Mouse (Mus musculus): ENCODE measurements at regions not wholly inside any gene's neighbourhood (a gene's known extent, or its start where the extent isn't known, plus 50 kb on each side); places are given as distances from the start of the nearest gene placed in this dataset.

DNA sequence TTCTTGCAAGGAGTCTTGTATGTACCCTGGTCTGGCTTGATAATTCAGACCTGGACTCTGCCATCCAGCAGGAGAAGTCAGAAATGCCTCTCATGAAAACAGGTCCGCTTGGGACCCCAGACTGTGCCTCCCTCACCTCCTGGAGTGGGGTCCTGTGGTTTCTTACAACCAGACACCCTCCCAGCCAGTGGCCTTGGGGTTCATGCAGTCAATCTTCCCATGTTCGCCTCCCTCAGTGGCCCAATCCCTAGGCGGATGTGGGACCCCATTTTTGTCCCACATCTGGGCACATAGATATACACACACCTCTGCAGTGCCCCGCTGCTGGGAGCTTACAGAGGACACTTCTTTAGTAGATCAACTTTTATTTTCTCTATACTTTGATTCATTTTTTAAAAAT lies 217.7 kb downstream of the Lrfn2 start:
- no peak overlapping the region for H3K4me3 ChIP-seq
- no peaks in the 10 kb centered on the region for H3K9me3 ChIP-seq
- H3K9ac ChIP-seq (replicated peaks), result no peak overlapping the region
- H3K4me2 ChIP-seq (replicated peaks), result no peak overlapping the region
- H3K36me3 ChIP-seq, result no peaks in the 10 kb centered on the region
- ATAC-seq (replicated peaks), result no peak
- H3K4me1 ChIP-seq, result 0 out of 2 replicates have a peak, but pooled peaks cover 5% of the 10 kb centered on the region
- 90% methylated on average over 4 of the region's 4 CpGs for WGBS
- no peak overlapping the region for H3K27ac ChIP-seq (replicated peaks)
- no peaks in the 10 kb centered on the region for H3K27me3 ChIP-seq

DNA sequence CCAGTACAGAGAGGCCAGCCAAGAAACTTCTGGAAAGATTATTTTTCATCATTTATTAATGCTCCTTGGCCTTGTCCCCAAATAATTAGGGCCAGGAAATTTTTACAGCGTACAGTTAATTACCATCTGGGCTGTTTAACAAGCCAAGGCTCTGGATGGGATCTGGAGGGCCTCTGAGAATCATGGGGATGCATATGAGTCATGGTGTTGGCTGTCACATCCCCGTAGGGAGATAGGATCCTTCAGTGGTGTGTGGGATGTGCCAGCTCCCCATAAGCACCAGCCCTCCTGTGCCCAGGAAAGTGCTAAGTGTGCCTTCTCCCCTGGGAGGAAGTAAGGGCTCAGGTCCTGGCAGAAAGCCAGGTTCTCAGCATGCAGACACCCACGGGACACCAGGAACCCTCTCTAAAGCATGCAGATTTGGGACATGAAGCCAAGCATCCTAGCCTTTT lies 218.8 kb downstream of the Lrfn2 start:
- H3K9ac ChIP-seq (replicated peaks), result no peak overlapping the region
- H3K4me2 ChIP-seq (replicated peaks), result no peak overlapping the region
- no peaks in the 10 kb centered on the region for H3K27me3 ChIP-seq
- H3K36me3 ChIP-seq, result no peaks in the 10 kb centered on the region
- H3K4me1 ChIP-seq, result 0 out of 2 replicates have a peak, but pooled peaks cover 5% of the 10 kb centered on the region
- no peaks in the 10 kb centered on the region for H3K9me3 ChIP-seq
- 0 out of 2 replicates have a peak, but pooled peaks have one; percentile 57 for ATAC-seq (replicated peaks)
- H3K4me3 ChIP-seq, result no peak overlapping the region
- H3K27ac ChIP-seq (replicated peaks), result no peak overlapping the region
- 49% methylated on average over 3 of the region's 3 CpGs for WGBS

DNA sequence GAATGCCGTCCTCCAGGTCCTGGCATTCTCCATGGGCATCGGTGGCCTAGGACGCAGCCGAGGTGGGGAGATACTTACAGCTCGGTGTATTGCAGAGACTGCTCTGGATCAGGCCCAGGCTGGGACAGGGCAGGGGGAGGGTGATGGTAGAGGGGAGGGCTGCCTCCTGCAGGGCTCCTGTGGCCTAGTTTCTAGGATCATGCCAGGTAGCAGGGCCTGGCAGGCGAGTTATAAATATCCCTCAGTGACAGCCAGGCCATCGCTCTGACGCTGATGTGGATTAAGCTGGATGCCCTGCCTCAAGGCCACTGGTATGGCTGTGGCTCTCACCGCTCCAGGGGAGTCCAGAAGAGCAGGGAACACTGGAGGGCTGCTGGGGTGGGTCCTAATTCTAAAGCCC lies 221.8 kb downstream of the Lrfn2 start:
- H3K4me1 ChIP-seq, result 0 out of 2 replicates have a peak, but pooled peaks cover 5% of the 10 kb centered on the region
- H3K4me3 ChIP-seq, result no peak overlapping the region
- H3K9me3 ChIP-seq, result no peaks in the 10 kb centered on the region
- H3K36me3 ChIP-seq, result no peaks in the 10 kb centered on the region
- 86% methylated on average over 9 of the region's 9 CpGs for WGBS
- H3K4me2 ChIP-seq (replicated peaks), result no peak overlapping the region
- no peak overlapping the region for H3K27ac ChIP-seq (replicated peaks)
- no peaks in the 10 kb centered on the region for H3K27me3 ChIP-seq
- H3K9ac ChIP-seq (replicated peaks), result no peak overlapping the region
- ATAC-seq (replicated peaks), result no peak

DNA sequence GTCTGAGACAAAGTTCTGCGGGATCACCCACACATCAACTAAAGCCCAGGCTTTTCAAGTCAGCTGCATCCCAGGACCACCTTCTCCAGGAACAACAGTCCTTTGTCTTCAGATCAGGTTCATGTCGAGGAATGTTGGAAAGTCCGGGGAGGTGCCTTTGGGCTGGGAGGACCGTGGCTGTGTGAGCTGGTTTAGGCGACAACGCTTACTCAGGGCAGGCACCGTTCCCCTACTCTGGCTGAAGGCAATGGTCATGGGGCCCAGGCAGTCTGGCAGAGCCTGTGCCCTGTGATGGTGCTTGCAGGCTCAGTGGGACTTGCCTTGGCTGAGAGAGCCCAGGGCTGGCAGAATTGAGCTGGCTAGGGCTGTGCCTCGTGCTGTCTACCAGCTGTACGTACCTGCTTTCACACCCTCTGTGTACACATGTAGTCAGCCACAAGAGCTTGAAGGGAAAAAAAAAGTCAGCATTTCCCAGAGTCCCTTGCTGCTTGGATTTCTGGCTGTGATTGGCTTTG lies 222.9 kb downstream of the Lrfn2 start:
- WGBS, result 60% methylated on average over 9 of the region's 9 CpGs
- ATAC-seq (replicated peaks), result no peak
- Histone ChIP-seq H3K36me3 (no peaks in the 10 kb centered on the region), H3K27me3 (no peaks in the 10 kb centered on the region), H3K4me3 (no peak overlapping the region), H3K9ac (replicated peaks) (no peak overlapping the region), H3K4me1 (0 out of 2 replicates have a peak, but pooled peaks cover 5% of the 10 kb centered on the region), H3K27ac (replicated peaks) (no peak overlapping the region), H3K4me2 (replicated peaks) (no peak overlapping the region), H3K9me3 (no peaks in the 10 kb centered on the region)

DNA sequence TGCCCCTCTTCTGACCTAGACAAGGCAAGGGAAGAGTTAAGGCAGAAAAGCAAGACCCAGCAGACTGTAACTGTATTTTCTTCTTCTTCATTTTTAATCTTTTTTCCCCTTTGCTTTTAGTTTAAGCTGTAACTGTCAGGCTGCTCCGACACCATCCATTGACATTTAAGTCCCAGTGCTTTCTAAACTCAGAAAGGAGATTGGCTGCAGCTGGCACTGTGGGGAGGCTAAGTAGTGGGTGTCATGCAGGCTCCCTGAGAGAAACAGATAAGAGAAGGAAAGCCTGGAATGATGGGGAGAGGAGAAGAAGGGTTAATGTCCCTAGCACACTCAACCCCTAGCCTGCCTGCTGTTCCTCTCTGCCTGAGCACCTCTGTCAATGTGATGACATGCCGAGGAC lies 225.4 kb downstream of the Lrfn2 start:
- Histone ChIP-seq H3K9me3 (no peaks in the 10 kb centered on the region), H3K4me3 (no peak overlapping the region), H3K36me3 (no peaks in the 10 kb centered on the region), H3K9ac (replicated peaks) (no peak overlapping the region), H3K27ac (replicated peaks) (no peak overlapping the region), H3K4me1 (no peaks in the 10 kb centered on the region), H3K4me2 (replicated peaks) (no peak overlapping the region), H3K27me3 (no peaks in the 10 kb centered on the region)
- WGBS, result 76% methylated on average over 2 of the region's 2 CpGs
- ATAC-seq (replicated peaks), result no peak

DNA sequence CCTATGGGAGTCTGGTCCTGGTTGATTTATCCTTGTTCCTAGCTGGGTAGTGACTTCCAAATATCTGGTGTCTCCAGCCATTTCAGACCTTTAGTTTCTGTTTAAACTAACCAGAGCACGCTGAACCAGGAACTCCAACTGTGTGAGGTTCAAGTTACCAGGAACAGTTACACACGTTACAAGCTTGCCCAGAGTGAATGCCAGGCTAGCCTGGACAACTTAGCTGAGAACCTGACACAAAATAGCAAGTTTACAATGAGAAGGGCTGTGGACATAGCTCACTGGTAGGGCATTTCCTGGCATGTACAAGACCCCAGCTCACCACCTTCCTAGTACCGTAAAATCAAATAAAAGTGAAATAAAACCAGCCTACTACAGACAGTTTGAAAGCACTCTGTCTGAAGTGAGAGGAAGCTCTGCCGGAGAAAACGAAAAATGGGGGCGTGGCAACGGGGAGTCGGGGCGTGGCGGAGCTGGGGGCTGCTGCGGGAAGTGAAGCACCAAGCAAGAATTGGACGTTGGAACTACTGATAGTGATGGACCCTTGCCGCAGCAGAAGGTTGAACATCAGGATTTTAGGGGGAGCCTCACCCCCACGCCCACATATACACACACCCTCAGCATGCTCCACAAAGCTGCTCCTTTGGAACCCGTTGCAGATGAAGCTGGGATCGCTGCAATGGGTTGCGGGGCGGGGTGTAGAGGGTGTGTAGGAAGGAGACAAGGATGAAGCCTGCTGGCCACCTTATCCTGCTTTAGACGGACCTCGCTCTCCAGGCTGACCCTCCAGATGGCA lies 239.3 kb downstream of the Lrfn2 start:
- no peak overlapping the region for H3K27ac ChIP-seq (replicated peaks)
- 6% methylated on average over 20 of the region's 20 CpGs for WGBS
- peak overlapping the region; percentile 38 for H3K9ac ChIP-seq (replicated peaks)
- peaks cover 17% of the 10 kb centered on the region for H3K4me1 ChIP-seq
- H3K27me3 ChIP-seq, result no peaks in the 10 kb centered on the region
- no peaks in the 10 kb centered on the region for H3K9me3 ChIP-seq
- H3K4me2 ChIP-seq (replicated peaks), result peak overlapping the region; percentile 79
- ATAC-seq (replicated peaks), result peak; percentile 71
- no peaks in the 10 kb centered on the region for H3K36me3 ChIP-seq
- peak overlapping the region; percentile 42 for H3K4me3 ChIP-seq

DNA sequence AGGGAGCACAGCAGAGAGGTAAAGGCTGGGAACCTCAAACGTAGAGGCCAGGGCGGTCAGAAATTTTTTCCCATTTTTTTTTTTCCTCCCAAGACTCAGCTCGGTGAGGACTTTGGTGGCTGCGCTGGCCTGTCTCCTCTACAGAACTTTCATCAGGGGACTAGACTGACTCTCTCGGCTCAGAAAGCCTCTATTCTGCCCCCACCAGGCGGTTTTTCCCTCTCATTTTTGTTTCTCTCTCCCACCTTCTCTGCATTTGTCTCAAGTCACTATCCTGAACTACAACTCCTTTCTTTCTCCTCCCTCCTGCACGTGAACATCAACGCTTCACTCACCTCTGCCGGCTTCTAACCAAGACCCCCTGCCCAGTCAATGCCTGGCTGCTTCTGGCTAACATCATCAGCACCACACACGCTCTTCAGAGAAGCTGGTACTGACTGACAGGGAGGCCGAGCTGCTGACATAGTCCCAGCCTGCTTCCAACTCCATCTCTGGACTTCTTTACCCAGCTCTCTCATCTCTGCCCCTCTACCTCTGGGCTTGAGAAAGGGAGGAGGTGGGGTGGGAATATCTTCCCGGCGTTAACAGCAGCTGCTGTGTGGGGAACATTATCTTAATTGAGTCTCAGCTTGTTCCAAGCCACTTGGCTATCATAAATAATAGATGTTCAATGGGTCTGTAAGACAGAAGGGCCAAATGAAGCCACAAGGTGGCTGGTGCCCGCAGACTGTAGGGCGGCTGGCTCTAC lies 240.0 kb downstream of the Lrfn2 start:
- peak; percentile 46; the same call in 1 of the 2 replicates for ATAC-seq (replicated peaks)
- no peaks in the 10 kb centered on the region for H3K36me3 ChIP-seq
- 11% methylated on average over 15 of the region's 15 CpGs for WGBS

DNA sequence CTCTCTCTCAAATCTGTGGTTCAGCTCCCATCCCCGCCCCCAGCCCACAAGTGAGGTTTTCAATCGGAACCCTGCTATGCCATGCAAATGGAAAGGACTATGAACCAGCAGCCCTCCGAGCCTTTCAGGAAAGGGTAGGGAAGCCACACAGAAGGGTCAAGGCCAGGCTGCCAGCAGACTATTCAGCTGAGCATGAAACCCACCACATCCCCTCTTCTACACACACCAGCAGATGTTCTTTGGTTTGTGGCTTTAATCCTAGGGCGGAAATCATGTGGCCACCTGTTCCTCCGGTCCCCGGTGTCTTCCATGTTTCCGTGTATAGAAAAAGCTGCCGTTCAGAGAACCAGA lies 240.6 kb downstream of the Lrfn2 start:
- peaks cover 19% of the 10 kb centered on the region for H3K4me1 ChIP-seq
- no peaks in the 10 kb centered on the region for H3K36me3 ChIP-seq
- H3K27me3 ChIP-seq, result no peaks in the 10 kb centered on the region
- WGBS, result 56% methylated on average over 8 of the region's 8 CpGs
- no peak overlapping the region for H3K9ac ChIP-seq (replicated peaks)
- no peak overlapping the region for H3K4me2 ChIP-seq (replicated peaks)
- no peaks in the 10 kb centered on the region for H3K9me3 ChIP-seq
- no peak overlapping the region for H3K4me3 ChIP-seq
- ATAC-seq (replicated peaks), result peak; percentile 18; the same call in 1 of the 2 replicates
- no peak overlapping the region for H3K27ac ChIP-seq (replicated peaks)

More for the DNA sequence above, 240.0 kb downstream of the Lrfn2 start:
- H3K4me1 ChIP-seq, result peaks cover 17% of the 10 kb centered on the region
- peak overlapping the region; percentile 38 for H3K9ac ChIP-seq (replicated peaks)
- H3K27me3 ChIP-seq, result no peaks in the 10 kb centered on the region
- H3K27ac ChIP-seq (replicated peaks), result no peak overlapping the region
- peak overlapping the region; percentile 42 for H3K4me3 ChIP-seq
- H3K9me3 ChIP-seq, result no peaks in the 10 kb centered on the region
- peak overlapping the region; percentile 79 for H3K4me2 ChIP-seq (replicated peaks)

DNA sequence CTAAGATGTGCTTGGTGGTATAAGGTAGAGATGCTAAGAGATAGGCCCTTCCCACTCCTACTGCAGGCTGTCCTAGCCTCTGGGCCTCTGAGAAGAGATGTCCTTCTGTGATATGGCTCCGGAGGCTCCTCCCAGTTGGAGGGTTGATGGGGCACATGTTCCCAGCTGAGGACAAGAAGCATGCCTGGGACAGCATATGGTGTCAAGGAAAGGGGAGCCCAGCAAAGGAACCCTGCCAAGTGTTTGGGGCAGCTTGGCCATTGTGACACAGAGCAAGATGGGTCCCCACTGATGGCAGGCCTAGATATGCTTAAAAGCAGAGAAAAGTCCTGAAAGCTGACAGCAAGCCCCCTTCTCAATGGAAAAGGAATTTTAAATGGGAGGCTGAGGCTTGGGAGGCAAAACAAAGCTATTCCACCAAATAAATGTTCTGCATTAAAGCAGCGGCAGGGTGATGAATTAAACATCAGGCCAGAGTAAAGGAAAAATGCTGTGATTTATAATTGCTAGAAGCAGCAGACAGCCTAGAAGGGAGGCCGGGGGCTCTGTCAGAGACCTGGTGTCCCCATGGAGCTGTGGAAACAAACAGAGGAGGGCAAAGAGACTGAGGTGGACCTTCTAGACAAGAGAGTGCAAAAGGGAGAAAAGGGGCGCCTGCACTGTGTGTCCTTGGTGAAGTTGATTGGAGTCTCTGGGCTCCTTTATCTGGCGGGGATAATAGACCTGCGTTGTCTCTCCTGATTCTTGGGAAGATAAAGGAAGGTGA lies 246.0 kb downstream of the Lrfn2 start:
- Histone ChIP-seq H3K4me1 (peaks cover 19% of the 10 kb centered on the region), H3K4me2 (replicated peaks) (no peak overlapping the region), H3K36me3 (no peaks in the 10 kb centered on the region), H3K27me3 (no peaks in the 10 kb centered on the region), H3K9ac (replicated peaks) (no peak overlapping the region), H3K9me3 (no peaks in the 10 kb centered on the region), H3K27ac (replicated peaks) (peak overlapping the region; percentile 59), H3K4me3 (no peak overlapping the region)
- 0 out of 2 replicates have a peak, but pooled peaks have one; percentile 39 for ATAC-seq (replicated peaks)
- 55% methylated on average over 6 of the region's 6 CpGs for WGBS

DNA sequence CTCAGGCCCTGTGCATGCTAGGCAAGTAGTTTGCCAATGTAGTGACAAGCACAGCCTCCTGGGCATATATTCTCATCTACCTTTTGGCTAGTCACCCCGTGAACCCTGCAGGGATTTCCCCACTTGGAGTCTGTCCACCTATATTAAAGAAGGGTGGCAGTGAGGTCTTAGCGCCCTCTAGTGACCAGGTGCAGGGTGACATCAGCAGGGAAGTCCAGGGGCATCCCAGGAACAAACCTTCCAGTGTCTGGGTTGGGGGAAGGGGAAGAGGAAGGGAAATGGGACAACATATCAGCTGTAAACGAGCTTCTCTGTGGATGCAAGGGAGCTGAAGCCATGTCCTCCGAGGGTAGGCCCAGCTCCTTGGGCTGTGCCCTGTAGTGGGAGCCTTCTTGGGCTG lies 245.7 kb upstream of the Mocs1 start:
- Histone ChIP-seq H3K27ac (replicated peaks) (no peak overlapping the region), H3K9ac (replicated peaks) (no peak overlapping the region), H3K4me3 (no peak overlapping the region), H3K36me3 (no peaks in the 10 kb centered on the region), H3K9me3 (no peaks in the 10 kb centered on the region), H3K4me2 (replicated peaks) (no peak overlapping the region), H3K27me3 (no peaks in the 10 kb centered on the region), H3K4me1 (peaks cover 19% of the 10 kb centered on the region)
- WGBS, result 10% methylated on average over 4 of the region's 4 CpGs
- ATAC-seq (replicated peaks), result no peak; the same call in 1 of the 2 replicates

DNA sequence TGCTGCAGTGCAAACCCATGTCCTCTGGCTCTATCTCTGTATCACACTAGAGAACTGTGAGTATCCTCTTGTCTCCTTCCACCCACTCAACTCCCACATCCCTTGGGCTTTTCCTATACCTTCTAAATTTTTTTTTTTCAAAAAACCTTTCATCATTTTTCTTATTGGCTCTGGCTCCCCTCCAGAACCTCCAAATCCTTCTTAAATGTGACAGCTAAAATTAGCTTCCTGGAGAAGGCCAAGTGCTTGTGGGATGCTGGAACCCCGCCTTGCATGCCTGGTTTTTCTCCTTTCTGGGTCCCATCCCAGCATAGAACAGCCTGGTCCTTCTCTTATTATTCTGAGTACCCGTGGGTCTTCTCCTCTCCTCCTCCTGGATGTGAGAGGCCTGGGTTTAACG lies 244.2 kb upstream of the Mocs1 start:
- no peaks in the 10 kb centered on the region for H3K36me3 ChIP-seq
- 67% methylated on average over 3 of the region's 3 CpGs for WGBS
- no peak overlapping the region for H3K27ac ChIP-seq (replicated peaks)
- no peak overlapping the region for H3K4me3 ChIP-seq
- H3K27me3 ChIP-seq, result no peaks in the 10 kb centered on the region
- no peak for ATAC-seq (replicated peaks)
- H3K9me3 ChIP-seq, result no peaks in the 10 kb centered on the region
- no peak overlapping the region for H3K9ac ChIP-seq (replicated peaks)
- no peak overlapping the region for H3K4me2 ChIP-seq (replicated peaks)
- H3K4me1 ChIP-seq, result peaks cover 6% of the 10 kb centered on the region

Measured in forebrain, embryonic 15.5 days (tissue).